ENCODE assay signal across 16 mouse cellular contexts in the genomic region with DNA sequence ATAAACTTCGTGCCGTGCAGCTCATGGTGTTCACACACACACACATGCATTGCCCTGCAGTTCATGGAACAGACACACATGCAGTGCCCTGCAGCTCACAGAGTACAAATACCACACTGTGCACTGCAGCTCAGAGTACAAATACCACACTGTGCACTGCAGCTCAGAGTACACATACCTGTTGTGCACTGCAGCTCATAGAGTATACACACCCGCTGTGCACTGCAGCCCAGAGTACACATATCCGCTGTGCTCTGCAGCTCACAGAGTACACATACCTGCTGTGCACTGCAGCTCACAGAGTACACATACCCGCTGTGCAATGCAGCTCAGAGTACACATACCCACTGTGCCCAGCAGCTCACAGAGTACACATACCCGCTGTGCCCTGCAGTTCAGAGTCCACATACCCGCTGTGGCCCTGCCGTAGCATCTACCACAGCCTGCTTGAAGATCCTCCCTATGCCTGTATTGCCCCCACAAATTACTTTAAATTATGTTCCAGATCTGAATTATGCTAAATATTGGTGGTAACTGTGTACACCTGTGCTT.
DNase-seq lines count a peak whose midpoint lies in the region; ATAC-seq and TF ChIP-seq lines count a peak whose summit lies in the region.
"Had no signal": no experiment of that assay in that cellular context is flagged by ENCODE, and none has a peak within 500 bp of the region (broad histone marks: within the 10 kb centered on the region; RNA-seq: fewer than 3 reads in every experiment).

No protein-coding gene starts in this region.

- no peak for TF ChIP-seq CTCF in intestine, postnatal 0 days (IDR thresholded peaks at IDR 0.05; ENCODE audit: low read depth)

- no peaks in the 10 kb centered on the region for H3K36me3 ChIP-seq in embryonic facial prominence, embryonic 11.5 days (replicated peaks; ENCODE audit: control insufficient read depth, insufficient read depth, low read depth, low read length)
- H3K36me3 ChIP-seq in embryonic facial prominence, embryonic 10.5 days (replicated peaks) = no peaks in the 10 kb centered on the region
- H3K36me3 ChIP-seq in intestine, embryonic 15.5 days = no peaks in the 10 kb centered on the region
- no peaks in the 10 kb centered on the region for H3K36me3 ChIP-seq in intestine, postnatal 0 days (ENCODE audit: control insufficient read depth, insufficient read depth)
- no peaks in the 10 kb centered on the region for H3K36me3 ChIP-seq in neural tube, embryonic 13.5 days
- no peaks in the 10 kb centered on the region for H3K36me3 ChIP-seq in neural tube, embryonic 14.5 days (ENCODE audit: control insufficient read depth, insufficient read depth, low read length)
- H3K36me3 ChIP-seq: kidney, embryonic 15.5 days; limb, embryonic 13.5 days had no signal

- peak; percentile 59; the same call in 1 of the 2 replicates for ATAC-seq in embryonic facial prominence, embryonic 11.5 days (replicated peaks; ENCODE audit: insufficient number of reproducible peaks, low FRiP score, low TSS enrichment, low read depth)
- peak; percentile 31; the same call in 1 of the 2 replicates for ATAC-seq in intestine, embryonic 15.5 days
- no peak for ATAC-seq in intestine, postnatal 0 days
- 0 out of 2 replicates have a peak, but pooled peaks have one; percentile 61 for ATAC-seq in neural tube, embryonic 13.5 days (ENCODE audit: low read depth)
- peak; percentile 48 for ATAC-seq in neural tube, embryonic 14.5 days (ENCODE audit: low read depth)

- no peaks in the 10 kb centered on the region for H3K9me3 ChIP-seq in embryonic facial prominence, embryonic 11.5 days (replicated peaks; ENCODE audit: control insufficient read depth, low read length)
- no peaks in the 10 kb centered on the region for H3K9me3 ChIP-seq in embryonic facial prominence, embryonic 10.5 days
- no peaks in the 10 kb centered on the region for H3K9me3 ChIP-seq in intestine, embryonic 15.5 days
- H3K9me3 ChIP-seq in intestine, postnatal 0 days (ENCODE audit: control insufficient read depth) = no peaks in the 10 kb centered on the region
- H3K9me3 ChIP-seq in neural tube, embryonic 13.5 days = no peaks in the 10 kb centered on the region
- no peaks in the 10 kb centered on the region for H3K9me3 ChIP-seq in neural tube, embryonic 14.5 days (ENCODE audit: control insufficient read depth, low read length)
- H3K9me3 ChIP-seq: kidney, embryonic 15.5 days; limb, embryonic 13.5 days had no signal

- H3K4me1 ChIP-seq in embryonic facial prominence, embryonic 11.5 days (ENCODE audit: control insufficient read depth, insufficient read depth, low read length) = no peaks in the 10 kb centered on the region
- no peaks in the 10 kb centered on the region for H3K4me1 ChIP-seq in embryonic facial prominence, embryonic 10.5 days
- no peaks in the 10 kb centered on the region for H3K4me1 ChIP-seq in intestine, embryonic 15.5 days (replicated peaks)
- H3K4me1 ChIP-seq in intestine, postnatal 0 days (replicated peaks; ENCODE audit: control insufficient read depth, insufficient read depth, low read length) = no peaks in the 10 kb centered on the region
- H3K4me1 ChIP-seq in neural tube, embryonic 13.5 days (replicated peaks) = peaks cover 9% of the 10 kb centered on the region
- no peaks in the 10 kb centered on the region for H3K4me1 ChIP-seq in neural tube, embryonic 14.5 days (ENCODE audit: control insufficient read depth, insufficient read depth, low read length)
- H3K4me1 ChIP-seq: kidney, embryonic 15.5 days; limb, embryonic 13.5 days had no signal

- H3K4me3 ChIP-seq in embryonic facial prominence, embryonic 11.5 days (ENCODE audit: low read depth, low read length) = no peak overlapping the region
- H3K4me3 ChIP-seq in embryonic facial prominence, embryonic 10.5 days = no peak overlapping the region
- H3K4me3 ChIP-seq in intestine, embryonic 15.5 days (replicated peaks) = no peak overlapping the region
- H3K4me3 ChIP-seq in intestine, postnatal 0 days (ENCODE audit: low read depth, low read length) = no peak overlapping the region
- no peak overlapping the region for H3K4me3 ChIP-seq in neural tube, embryonic 13.5 days
- no peak overlapping the region for H3K4me3 ChIP-seq in neural tube, embryonic 14.5 days (ENCODE audit: low read depth, low read length)
- H3K4me3 ChIP-seq: kidney, embryonic 15.5 days; limb, embryonic 13.5 days had no signal

- WGBS in embryonic facial prominence, embryonic 11.5 days = 89% methylated on average over 8 of the region's 8 CpGs
- 88% methylated on average over 8 of the region's 8 CpGs for WGBS in embryonic facial prominence, embryonic 10.5 days
- WGBS in intestine, embryonic 15.5 days = 89% methylated on average over 8 of the region's 8 CpGs
- WGBS in intestine, postnatal 0 days = 84% methylated on average over 8 of the region's 8 CpGs
- WGBS in neural tube, embryonic 13.5 days = 84% methylated on average over 8 of the region's 8 CpGs
- 88% methylated on average over 8 of the region's 8 CpGs for WGBS in neural tube, embryonic 14.5 days

- no peak overlapping the region for H3K4me2 ChIP-seq in embryonic facial prominence, embryonic 11.5 days (ENCODE audit: low read depth, low read length)
- H3K4me2 ChIP-seq in intestine, embryonic 15.5 days (replicated peaks) = no peak overlapping the region
- no peak overlapping the region for H3K4me2 ChIP-seq in intestine, postnatal 0 days (replicated peaks; ENCODE audit: low read depth)
- H3K4me2 ChIP-seq in neural tube, embryonic 13.5 days = no peak overlapping the region
- no peak overlapping the region for H3K4me2 ChIP-seq in neural tube, embryonic 14.5 days (ENCODE audit: low read depth, low read length)
- H3K4me2 ChIP-seq: kidney, embryonic 15.5 days; limb, embryonic 13.5 days had no signal

- DNase-seq in embryonic facial prominence, embryonic 11.5 days (ENCODE audit: low spot score) = no peak
- DNase-seq in embryonic facial prominence, embryonic 10.5 days (ENCODE audit: low spot score) = no peak
- DNase-seq in neural tube, embryonic 10.5 days (ENCODE audit: extremely low spot score, low spot score) = no peak
- DNase-seq in yolk sac, embryonic 10.5 days (ENCODE audit: low spot score) = no peak
- DNase-seq: cerebellum, adult 11-12 months; gastrocnemius, postnatal 36 days; lung, adult 2 months; thymus, postnatal 4 days had no signal

- H3K9ac ChIP-seq in embryonic facial prominence, embryonic 11.5 days (replicated peaks; ENCODE audit: low read length) = no peak overlapping the region
- H3K9ac ChIP-seq in intestine, embryonic 15.5 days = no peak overlapping the region
- H3K9ac ChIP-seq in intestine, postnatal 0 days (ENCODE audit: low read depth, low read length) = no peak overlapping the region
- H3K9ac ChIP-seq in neural tube, embryonic 13.5 days = no peak overlapping the region
- H3K9ac ChIP-seq in neural tube, embryonic 14.5 days (replicated peaks; ENCODE audit: low read depth, low read length) = no peak overlapping the region
- H3K9ac ChIP-seq: kidney, embryonic 15.5 days; limb, embryonic 13.5 days had no signal

- no peak overlapping the region for H3K27ac ChIP-seq in embryonic facial prominence, embryonic 11.5 days (replicated peaks; ENCODE audit: low read depth, low read length)
- no peak overlapping the region for H3K27ac ChIP-seq in embryonic facial prominence, embryonic 10.5 days (replicated peaks)
- H3K27ac ChIP-seq in intestine, embryonic 15.5 days = no peak overlapping the region
- H3K27ac ChIP-seq in intestine, postnatal 0 days (ENCODE audit: low read depth, low read length) = no peak overlapping the region
- no peak overlapping the region for H3K27ac ChIP-seq in neural tube, embryonic 13.5 days (replicated peaks)
- no peak overlapping the region for H3K27ac ChIP-seq in neural tube, embryonic 14.5 days (ENCODE audit: low read depth, low read length)
- H3K27ac ChIP-seq: kidney, embryonic 15.5 days; limb, embryonic 13.5 days; macrophage had no signal

- no peaks in the 10 kb centered on the region for H3K27me3 ChIP-seq in embryonic facial prominence, embryonic 11.5 days (ENCODE audit: control insufficient read depth, insufficient read depth, low read length)
- H3K27me3 ChIP-seq in embryonic facial prominence, embryonic 10.5 days (replicated peaks; ENCODE audit: low read depth, poor library complexity, severe bottlenecking) = no peaks in the 10 kb centered on the region
- no peaks in the 10 kb centered on the region for H3K27me3 ChIP-seq in intestine, embryonic 15.5 days (replicated peaks)
- no peaks in the 10 kb centered on the region for H3K27me3 ChIP-seq in intestine, postnatal 0 days (replicated peaks; ENCODE audit: control insufficient read depth, insufficient read depth, low read length)
- H3K27me3 ChIP-seq in neural tube, embryonic 13.5 days = no peaks in the 10 kb centered on the region
- no peaks in the 10 kb centered on the region for H3K27me3 ChIP-seq in neural tube, embryonic 14.5 days (ENCODE audit: control insufficient read depth, insufficient read depth, low read length)
- H3K27me3 ChIP-seq: CH12.LX; kidney, embryonic 15.5 days; limb, embryonic 13.5 days had no signal
